Mouse (Mus musculus): ENCODE measurements around the gene Plxnd1.

Gene Plxnd1

DNA sequence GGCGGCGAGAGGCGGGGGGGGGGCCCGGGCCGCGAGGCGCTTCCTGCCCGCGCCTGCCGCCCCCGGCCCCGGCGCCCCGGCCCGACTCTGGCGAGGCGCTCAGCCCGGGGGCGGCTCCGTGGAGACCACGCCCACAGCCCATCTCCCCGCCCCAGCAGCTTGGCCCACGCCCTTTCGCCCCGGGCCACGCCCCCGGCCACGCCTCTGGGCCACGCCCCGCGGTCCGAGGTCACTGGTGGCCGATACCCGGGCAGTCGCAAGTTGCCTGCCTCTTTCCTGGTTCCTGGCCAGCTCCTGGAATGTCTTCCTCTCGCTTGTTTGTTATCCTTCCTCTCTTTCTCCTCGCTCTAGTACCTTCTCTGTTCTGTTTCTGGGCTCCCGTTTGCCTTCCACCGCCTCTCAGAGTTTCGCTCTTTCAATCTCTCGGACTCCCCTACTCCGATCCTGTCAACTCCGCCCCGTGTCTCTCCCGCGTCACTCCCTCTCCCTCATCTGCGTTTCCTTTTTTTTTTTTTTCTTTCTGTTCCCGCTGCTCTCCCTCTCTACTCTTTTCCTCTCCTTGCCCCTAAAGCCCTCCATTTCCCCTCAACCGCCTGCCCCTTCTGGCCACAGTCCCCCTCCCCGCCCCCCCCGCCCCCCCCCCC lies at the start of gene Plxnd1:
TSS of gene Plxnd1 (minus strand) at position 129 of the 644 bp plus-strand sequence.
- under 1% methylated on average over 38 of the region's 51 CpGs for WGBS

DNA sequence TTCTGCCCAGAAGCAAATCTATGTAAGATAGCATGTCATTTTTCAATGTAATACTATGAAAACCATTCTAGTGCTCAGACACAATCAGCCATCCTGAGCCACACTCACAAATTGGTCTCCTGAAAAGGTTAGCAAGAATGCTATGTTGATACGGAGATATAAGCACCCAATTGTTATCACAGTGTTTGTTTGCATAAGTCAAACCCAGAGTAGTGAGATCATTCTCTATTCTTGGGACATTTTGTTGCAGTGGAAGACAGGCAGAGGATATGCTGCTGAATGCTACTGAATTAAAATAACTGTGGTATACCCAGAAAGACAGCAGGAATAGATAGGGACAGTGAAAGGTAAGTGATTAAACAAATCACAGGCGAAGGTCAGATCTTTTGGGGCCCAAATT lies 49.2 kb upstream of the Plxnd1 start:
- WGBS = 59% methylated on average over 2 of the region's 2 CpGs

DNA sequence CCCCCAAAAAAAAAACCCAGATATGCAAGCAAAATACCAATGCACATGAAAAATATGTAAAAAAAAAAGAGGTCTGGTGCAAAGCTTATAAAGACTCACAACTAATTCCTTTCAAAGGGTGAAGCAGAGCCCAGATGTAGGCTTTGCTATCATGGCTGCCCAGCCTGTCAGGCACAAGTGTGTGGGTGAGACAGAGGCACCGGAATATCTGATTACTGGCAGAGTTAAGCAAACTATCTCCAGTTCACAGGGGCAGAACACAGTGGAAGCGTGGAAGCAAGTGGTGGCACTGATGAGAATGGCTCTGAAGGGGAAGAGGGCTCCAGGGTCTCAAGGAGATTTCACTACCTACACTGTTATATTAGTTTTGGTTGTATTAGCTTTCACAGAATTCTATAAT lies 43.4 kb upstream of the Plxnd1 start:
- WGBS = 59% methylated on average over 2 of the region's 2 CpGs

DNA sequence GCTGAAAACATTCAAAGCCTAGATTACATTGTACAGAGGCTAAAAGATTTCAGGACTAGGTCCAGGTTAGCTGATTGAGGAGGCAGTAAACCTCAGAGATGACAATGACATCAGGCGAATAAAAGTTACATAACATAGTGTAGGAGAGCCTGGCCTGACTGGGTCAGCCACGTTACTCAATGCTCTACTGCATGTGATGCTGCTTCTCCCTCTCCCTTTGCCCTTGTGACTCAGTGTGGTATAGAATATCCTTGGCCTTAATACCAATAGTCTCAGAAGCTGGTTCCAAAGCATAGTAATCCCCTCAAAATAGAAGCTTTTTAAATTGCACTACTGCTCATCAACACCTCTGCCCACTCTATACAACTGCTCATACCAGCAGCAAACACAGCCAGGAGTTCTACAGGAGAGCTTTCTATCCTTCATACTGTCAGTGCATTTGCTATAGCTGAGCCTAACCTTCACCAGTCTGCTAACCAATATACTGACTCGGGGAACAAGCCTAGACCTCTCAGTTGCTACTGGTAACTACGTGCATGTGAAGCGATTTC lies 42.6 kb upstream of the Plxnd1 start:
- WGBS = 48% methylated on average over 5 of the region's 5 CpGs

DNA sequence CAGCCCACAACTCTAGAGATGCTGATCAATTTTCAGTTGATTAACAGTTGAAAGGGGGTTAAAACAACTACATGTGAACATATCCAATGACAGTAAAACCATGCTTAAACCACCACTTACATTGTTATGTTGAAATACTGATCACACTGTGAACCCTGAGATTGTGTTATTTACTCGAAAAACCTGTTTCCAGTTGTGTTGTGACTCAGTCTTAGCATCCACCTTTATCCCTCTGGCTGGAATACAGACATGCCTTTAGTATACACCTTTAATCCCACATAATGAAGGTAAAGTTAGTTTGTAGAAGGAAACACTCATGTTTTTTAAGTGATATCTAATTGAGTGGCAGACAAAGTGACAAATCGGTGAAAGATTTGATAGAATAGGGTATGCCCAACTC lies 41.8 kb upstream of the Plxnd1 start:
- WGBS = 93% methylated on average over 2 of the region's 2 CpGs

DNA sequence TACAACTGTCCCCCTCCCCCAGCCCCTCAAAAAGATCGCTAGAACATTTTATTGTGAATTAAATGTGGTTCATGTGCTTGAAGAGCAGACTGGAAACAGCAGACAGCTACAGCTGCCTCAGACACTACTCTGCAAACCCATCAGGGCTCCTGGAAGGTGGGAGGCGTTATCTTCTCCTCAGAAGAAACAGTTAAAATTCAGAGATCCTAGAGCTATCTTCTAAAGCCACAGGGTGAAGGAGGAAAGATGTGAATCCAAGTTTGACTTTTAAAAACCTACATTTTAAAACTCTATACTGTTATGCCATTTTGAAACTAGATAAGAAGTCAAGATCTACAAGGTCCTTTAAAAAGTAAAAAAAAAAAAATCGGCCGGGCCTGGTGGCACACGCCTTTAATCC lies 36.2 kb upstream of the Plxnd1 start:
- WGBS = 75% methylated on average over 5 of the region's 5 CpGs

DNA sequence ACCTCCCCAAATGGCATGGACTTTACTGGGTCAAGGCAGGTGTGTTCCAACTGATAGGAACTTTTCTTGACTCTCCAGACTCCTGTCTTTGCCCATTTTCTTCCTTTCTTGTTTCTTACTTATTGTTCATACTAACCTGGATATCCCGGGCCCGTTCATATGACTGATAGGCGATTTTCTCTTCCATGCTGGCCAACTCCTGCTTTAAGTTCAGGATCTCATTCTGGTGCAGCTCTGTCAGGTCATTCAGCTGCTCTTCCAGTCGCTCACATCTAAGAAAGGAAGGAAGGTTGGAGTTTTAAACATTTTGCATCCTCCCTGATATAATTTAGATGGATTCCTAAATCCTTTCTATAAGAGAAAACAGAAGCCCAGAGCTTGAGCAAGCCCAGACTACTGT lies 29.9 kb upstream of the Plxnd1 start:
- 88% methylated on average over 4 of the region's 4 CpGs for WGBS

DNA sequence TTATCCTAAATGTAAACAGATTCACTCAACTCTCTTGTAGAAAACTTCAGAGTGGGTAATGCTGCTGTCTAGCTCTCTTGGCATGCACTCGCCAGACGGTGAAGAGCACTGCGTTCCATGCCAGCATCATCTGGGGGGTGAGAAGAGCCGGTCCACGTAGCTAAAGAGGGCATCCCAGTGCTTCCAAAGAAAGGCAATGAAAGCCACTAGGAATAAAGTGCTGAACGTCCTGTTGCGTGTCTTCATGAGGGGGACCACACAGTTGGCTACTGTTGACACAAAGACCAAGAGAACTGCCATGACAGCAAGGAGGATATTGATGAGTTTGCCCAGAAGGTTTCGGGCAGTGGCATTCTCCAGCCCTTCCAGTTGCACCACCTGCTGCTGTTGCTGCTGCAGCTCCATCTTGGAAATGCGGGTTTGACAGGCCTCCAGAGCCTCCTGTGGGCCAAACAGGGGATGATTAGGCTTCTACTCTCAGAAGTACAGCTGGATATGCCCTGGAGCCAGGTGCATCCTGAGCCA lies 27.2 kb upstream of the Plxnd1 start:
- WGBS = 72% methylated on average over 9 of the region's 9 CpGs

DNA sequence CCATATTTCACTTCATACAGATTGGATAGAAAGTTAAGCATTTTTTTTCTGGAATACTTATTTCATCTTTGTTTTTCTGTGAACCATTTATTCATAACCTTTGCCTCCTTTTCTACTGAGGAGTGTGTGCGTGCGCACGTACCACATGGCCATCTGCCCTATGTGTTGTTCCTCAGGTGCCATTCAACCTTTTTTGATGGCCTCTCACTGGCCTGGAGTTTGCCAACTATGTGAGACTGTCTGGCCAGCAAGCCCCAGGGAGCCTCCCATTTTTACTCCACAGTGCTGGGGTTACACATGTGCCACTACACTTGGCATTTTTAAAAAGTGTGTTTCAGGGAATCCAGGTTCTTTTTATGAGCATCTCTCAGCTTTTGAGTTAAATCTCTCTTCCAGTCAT lies 21.1 kb upstream of the Plxnd1 start:
- WGBS = 85% methylated on average over 3 of the region's 3 CpGs

DNA sequence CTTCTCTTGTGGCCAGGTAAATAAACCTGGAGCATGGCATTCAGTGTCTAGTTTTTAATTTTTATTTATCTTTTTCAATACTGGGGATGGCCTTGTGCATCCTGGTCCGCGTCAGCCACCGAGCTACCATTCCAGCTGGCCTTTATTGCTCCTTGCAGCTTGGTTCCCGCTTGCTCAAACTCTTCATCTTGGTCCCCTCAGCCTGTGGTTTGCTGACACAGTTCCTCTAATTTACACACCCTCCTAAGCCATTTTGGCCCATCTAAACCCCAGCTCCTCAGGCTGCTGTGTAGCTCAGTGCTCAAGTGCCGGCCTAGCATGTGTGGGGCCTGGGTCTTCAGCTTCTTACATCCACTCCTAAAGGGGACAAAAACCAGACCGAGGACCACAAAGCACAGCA lies 19.3 kb upstream of the Plxnd1 start:
- WGBS = 91% methylated on average over 6 of the region's 6 CpGs

DNA sequence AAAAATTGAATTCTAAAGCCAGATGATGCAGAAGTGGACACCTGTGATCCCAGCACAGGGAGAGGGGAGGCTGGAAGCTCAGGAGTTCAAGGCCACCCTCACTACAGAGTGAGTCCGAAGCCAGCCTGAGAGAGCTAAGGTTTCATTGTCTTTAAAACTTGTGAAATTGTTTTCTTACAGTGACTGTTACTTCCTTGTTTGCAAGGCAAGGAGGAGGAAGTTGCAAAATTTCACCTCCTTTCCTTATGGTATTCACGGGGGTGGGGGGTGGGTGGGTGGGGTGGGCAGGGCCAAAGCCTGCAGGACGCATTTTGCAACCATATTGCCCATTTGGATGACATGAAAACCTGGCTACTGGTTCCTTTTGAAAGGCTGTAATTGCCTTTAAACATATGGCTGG lies 18.9 kb upstream of the Plxnd1 start:
- 58% methylated on average over 3 of the region's 3 CpGs for WGBS

DNA sequence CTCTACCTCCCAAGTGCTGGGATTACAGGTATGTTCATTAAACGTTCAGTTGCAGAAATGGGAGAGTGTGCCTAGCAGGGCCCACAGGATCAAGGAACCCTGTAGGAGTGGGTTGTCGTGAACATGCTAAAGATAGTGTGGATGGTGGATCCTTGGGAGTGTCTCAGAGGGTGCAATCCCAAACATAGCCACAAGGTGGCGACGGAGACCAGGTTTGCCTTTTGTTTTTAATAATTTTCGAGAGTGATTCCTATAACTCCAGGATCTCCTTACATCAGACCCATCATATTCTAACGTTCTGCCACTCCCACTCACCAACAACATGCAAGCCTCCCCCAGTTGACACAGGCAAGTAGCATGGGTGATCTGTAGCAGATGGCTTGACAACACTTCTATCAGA lies 15.7 kb upstream of the Plxnd1 start:
- under 1% methylated on average over 6 of the region's 6 CpGs for WGBS

DNA sequence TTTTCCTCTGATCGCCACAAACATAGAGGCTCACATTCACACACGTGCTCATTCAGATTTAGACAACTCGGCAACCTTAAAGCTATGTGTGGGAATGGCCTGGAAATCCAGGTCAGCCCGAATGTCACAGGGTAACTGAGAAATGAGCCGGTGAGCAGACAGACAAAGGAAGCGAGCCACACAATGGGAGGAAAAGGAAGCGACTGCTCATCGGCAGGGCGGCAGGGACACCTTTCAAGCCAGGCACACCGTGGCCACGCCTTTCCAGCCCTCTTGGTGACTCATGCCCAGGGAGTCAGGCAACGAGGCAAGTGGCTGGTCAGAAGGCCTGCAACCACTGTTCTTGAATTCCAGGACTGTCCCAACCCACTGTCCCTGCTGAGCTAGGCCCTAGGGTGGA lies 14.6 kb upstream of the Plxnd1 start:
- WGBS = 67% methylated on average over 12 of the region's 12 CpGs

DNA sequence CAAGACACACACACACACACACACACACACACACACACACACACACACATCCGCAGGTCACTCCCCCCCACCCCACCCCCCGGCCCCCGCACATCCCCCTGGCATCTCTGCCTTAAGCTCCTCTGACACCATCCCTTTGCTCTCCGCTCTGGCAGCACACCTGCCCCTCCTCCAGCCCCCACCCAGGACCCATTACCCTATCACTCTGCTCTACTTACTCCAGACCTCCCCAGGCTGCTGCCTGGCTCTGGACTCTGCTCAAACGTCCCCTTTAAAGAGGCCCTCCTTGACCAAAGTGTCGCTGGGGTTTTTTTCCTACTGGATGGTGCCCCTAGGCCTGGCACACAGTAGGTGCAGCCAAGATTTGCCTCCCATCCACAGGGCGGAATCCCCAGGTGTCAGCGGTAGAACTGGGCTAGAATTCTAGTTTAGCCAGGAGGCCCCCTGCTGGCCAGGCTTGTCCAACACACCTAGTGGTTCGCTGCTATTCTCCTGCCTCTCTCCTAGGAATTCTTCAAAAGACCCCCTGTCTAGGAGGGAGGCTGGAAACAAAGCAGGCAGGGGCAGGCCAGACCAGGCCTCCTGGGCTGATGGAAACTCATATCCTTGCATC lies 12.9 kb upstream of the Plxnd1 start:
- WGBS = 28% methylated on average over 9 of the region's 9 CpGs

DNA sequence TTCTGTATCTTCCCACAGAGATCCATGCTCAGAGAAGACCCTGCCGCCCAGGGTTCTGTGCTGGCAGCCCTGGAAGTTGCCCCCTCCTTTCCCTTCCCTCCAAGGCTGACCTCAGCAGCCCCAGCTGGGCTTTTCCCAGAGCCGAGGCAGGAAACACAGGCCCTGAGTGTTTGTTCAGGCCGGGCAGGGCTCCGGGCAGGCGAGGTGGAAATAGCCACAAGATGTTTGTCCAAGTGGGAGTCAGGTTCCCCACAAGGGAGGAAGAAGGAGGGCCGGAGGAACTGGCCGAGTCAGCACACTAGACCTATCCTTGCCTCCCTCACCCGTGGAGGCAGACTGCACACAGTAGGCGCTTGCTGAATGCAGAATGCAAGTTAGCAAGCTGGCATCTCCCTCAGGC lies 11.9 kb upstream of the Plxnd1 start:
- WGBS = 55% methylated on average over 9 of the region's 9 CpGs

DNA sequence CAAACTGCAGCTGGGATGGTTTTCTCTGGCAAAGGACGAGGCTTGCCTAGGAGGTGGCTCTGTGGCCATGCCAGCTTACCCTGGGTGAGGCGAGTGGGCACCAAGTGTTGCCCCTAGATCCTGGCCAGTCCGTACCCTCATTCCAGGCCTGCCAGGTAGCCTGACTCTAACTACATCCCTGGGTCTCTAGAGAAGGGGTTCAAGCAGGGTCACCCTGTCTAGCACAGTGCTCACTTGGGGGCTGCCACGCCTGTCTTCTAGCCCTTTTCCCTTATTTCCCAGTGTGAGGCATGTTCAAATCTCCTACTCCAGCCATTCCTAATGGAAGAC lies 11.1 kb upstream of the Plxnd1 start:
- WGBS = 77% methylated on average over 4 of the region's 4 CpGs

DNA sequence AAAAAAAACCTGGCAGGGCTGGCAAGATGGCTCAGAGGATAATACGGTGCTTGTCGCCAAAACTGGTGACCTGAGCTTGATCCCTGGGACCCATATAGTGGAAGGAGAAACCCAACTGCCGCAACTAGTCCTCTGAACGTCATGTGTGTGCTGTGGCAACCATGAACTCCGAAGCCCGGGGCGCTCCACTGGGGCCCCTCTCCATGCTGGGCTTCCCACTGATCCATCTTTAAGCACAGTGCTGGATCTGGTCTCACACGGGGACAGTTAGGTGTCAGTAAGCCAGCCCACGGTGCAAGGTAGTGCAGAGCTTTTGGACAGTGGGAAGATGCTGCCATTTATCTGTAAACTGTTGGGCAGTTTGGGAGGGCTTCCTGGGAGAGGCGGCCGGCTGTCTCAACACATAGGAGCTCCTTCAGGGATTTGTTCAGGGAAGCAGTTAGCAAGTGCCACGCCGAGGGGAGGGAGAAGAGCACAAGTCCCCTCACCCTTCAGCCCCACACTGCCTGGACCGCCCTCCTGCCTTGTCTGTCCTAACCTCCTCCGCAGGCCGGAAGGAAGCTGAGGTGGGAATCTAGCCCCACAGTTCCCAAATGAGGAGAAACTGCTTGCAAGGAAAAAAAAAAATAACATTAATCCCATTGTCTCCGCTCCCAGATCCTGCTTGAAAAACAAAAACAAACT lies 10.6 kb upstream of the Plxnd1 start:
- WGBS = 78% methylated on average over 17 of the region's 17 CpGs

DNA sequence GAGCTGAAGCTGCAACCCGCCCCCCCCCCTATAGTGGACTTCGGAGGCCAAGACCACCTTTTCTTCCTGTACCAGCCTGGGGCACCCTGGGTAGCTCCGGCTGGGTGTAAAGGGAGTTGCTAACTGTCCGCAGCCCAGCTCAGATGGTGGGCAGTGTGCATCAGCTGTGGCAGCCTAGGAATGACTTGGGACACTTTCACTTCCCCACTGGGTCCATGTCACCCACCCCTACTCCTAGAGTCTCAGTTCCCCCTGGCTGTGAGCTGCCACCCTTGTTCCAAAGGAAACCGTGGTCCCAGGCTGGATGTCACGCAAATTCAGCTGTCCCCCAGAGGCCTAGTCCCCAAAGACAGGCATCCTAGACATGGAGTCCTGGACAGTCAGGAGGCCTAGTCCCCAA lies 9.9 kb upstream of the Plxnd1 start:
- 85% methylated on average over 6 of the region's 6 CpGs for WGBS

DNA sequence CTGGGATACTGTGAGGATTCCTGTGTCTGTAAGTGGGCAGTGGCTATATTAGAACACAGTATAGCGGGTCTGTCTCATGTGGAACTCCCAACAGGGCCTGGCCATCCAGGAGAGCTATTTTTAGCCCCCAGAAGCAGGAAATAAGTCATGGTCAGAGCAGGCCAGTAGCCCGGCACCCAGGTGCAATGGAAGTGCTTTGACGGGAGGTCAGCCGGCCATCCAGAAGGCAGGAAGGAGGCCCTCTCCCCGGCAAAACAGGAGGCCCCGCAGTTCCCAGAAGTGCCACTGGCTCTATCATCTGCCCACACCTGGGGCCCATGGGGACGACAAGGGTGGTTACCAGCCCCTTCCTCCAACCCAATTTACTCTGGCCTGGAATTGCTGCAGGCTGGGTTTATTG lies 9.3 kb upstream of the Plxnd1 start:
- WGBS = 86% methylated on average over 7 of the region's 7 CpGs

DNA sequence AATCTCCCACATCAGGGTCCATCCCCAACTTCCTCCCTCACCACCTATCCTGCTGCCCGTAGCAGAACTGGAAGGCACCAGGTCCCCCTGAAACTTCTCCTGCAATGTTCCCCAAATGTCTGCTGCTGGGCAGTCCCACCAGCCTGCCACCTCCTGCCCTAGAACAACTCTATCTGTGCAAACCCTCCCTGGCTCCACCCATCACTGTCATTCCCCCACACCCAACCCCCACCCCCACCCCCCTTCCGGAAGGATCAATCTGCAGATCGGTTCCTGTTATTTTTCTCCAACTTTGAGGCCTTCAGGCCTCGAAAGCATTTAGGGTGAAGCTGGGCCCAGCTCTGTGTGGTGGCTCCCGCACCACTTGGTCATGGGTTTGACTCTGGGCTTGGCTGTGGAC lies 8.7 kb upstream of the Plxnd1 start:
- WGBS = 76% methylated on average over 5 of the region's 5 CpGs

DNA sequence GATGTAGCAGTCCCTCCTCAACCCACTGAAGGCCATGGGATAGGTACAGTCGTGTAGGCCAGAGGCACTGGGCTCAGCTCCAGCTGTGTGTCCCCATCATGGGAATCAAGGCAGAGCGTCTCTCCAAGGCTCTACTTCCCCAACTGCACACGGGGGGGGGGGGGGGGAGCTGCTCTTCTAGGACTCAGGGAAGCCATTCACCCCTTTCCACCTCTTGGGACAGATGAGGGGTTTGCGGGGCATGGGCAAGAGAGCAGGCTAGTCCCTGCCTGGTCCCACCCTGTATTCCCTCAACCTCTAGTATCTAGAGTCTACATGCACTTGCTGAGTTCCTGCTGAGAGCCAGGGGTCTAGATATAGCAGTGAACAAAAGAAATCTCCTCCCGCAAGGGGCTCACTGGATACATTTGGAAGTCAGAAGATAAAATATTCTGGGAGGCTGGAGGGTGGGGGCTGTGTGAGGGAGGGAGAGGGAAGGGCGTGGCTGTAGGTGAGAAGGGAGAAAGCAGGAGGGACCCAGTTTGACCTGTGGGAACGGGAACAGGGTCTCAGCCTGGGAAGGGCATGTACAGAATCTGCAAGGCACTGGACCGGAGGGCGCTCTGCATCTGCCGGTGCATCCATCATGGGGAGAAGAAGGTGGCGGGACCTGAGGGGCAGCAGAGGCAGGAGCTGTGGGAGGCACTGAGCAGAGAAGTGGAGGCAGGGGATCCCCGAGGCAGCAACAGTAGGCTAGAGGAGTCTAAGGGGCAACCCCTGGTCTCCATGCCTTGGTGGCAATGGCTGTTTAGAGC lies 7.7 kb upstream of the Plxnd1 start:
- 79% methylated on average over 12 of the region's 12 CpGs for WGBS

DNA sequence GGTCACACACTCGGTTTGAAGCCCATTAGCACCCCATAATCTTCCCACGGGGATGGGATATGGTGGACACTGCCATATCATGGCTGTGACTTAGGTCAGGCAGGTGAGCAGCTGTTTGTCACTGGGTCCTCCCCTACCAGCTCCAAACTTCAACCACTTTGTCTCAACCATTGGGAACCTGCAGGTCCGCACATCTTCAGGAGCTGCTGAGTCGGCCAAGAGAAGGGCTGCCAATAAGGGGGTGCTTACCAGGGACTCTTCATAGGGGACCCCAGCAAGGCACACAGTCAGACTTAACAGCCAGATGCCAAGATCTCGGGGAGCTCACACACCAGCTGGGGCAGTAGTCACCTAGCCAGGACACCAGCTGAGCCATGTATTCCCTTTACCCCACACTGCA lies 6.0 kb upstream of the Plxnd1 start:
- WGBS = 94% methylated on average over 5 of the region's 5 CpGs

Measured in cerebral cortex, adult 2 months (tissue).